Mouse (Mus musculus) thymus, adult 2 months (tissue): ENCODE measurements around the gene Celf5.

Experiments
- CTCF ChIP-seq: fragments of 200-500 bp; IDR thresholded peaks from 2 replicates; pipeline ENCODE4 v1.5.1; 2012; ENCODE audit warnings: mild to moderate bottlenecking, control low read depth, low read length, moderate library complexity, borderline replicate concordance; ENCODE audit not compliant: control insufficient read depth, poor library complexity, insufficient read depth; ENCODE audit errors: extremely low read depth
- POLR2A ChIP-seq: fragments of 200-500 bp; IDR thresholded peaks from 2 replicates; pipeline ENCODE4 v1.6.1; 2012; ENCODE audit warnings: mild to moderate bottlenecking, low read length, control low read depth, moderate library complexity; ENCODE audit not compliant: control insufficient read depth, poor library complexity, insufficient read depth; ENCODE audit errors: extremely low read depth

DNA sequence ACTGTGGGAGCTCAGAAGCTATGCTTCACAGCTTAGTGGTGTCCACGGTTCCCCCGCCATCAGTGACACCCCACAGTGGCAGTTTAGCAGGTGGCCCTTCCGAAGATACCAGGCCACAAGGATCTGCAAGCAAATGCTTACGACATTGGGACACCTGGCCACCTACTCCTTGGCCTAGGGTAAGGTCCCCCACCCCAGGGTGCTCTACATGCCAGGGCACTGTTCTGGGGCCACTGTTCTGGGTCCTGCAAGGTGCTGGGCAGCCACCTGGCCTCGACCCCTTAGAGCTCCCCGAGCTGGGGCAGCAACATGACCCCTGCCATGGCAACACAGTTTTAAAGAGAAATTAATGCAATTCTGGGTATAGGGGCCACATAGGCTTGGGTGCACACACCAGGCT, 12.6 kb upstream of the Celf5 start:
- TF ChIP-seq CTCF, result no peak
- TF ChIP-seq POLR2A, result 0 out of 2 replicates have a peak, but pooled peaks have one; percentile 5
